Mouse (Mus musculus) left cerebral cortex, adult 18-20 months (tissue): Measurements from ENCODE around the gene Atp11a. TPM values are rescaled to one million over a fixed set of nuclear protein-coding genes. Genes with fewer than 3 reads are reported as not detected.

Source experiments
- DNase-seq, 2 experiments: peaks; one replicate each; pipeline ENCODE4 v3.0.0; 2021 to 2022; ENCODE audit warnings: low spot score in 2 of 2, mixed read lengths in 1 of 2
- total RNA-seq, 2 experiments: library from RNA; stranded (reverse); gene quantifications; 2 replicates each; pipeline ENCODE4 v1.2.3; 2021

The Atp11a gene
- total RNA-seq, 2 experiments from 2014 or later: 47.7 to 55.2 TPM

- DNase-seq: no peak
These were observed 112.8 kb downstream of the Atp11a start for GRCm38 (mm10) chr8:12869661-12870060.

- DNase-seq: no peak
These were observed 113.8 kb downstream of the Atp11a start for GRCm38 (mm10) chr8:12870656-12871055.

- DNase-seq: no peak
These were observed 114.6 kb downstream of the Atp11a start for GRCm38 (mm10) chr8:12871461-12871860.

GRCm38 (mm10) chr8:12872983-12873356 lies 116.2 kb downstream of the Atp11a start:
- no peak for DNase-seq

- peak in 1 of 2 experiments; percentile 26 for DNase-seq
These were observed 116.7 kb downstream of the Atp11a start, which contains the start of gene Mcf2l for GRCm38 (mm10) chr8:12873357-12874046. Gene Mcf2l (plus strand): TSS chr8:12873806.

GRCm38 (mm10) chr8:12874194-12874791 lies 117.5 kb downstream of the Atp11a start:
- DNase-seq: peak; percentile 22 to 36

GRCm38 (mm10) chr8:12874971-12875370 lies 118.2 kb downstream of the Atp11a start:
- no peak for DNase-seq

GRCm38 (mm10) chr8:12877126-12877525 lies 120.3 kb downstream of the Atp11a start:
- DNase-seq: no peak

- no peak for DNase-seq
These were observed 123.3 kb downstream of the Atp11a start for GRCm38 (mm10) chr8:12880163-12880562.

GRCm38 (mm10) chr8:12883051-12884004 lies 126.5 kb downstream of the Atp11a start:
- no peak for DNase-seq

- no peak for DNase-seq
These were observed 131.1 kb downstream of the Atp11a start for GRCm38 (mm10) chr8:12887772-12888435.

- DNase-seq: no peak
These were observed 132.3 kb downstream of the Atp11a start for GRCm38 (mm10) chr8:12889046-12889598.

- DNase-seq: no peak
These were observed 136.2 kb downstream of the Atp11a start for GRCm38 (mm10) chr8:12892882-12893446.

- DNase-seq: no peak
These were observed 137.2 kb downstream of the Atp11a start for GRCm38 (mm10) chr8:12893797-12894578.

GRCm38 (mm10) chr8:12894783-12895534 lies 138.1 kb downstream of the Atp11a start:
- DNase-seq: no peak

GRCm38 (mm10) chr8:12895535-12896150 lies 138.8 kb downstream of the Atp11a start:
- DNase-seq: no peak

GRCm38 (mm10) chr8:12896494-12897373 lies 139.9 kb downstream of the Atp11a start:
- peak; percentile 65 to 73 for DNase-seq
